Mouse (Mus musculus): Measurements from ENCODE around the gene Aldh2. TPM values are rescaled to one million over a fixed set of nuclear protein-coding genes. Genes with fewer than 3 reads are reported as not detected.
"Not testable (repeated sequence)": the region's sequence is repeated elsewhere in the genome, so short reads cannot be mapped to it uniquely, and the experiment has no call there.

Aldh2 gene
- total RNA-seq (2014; rRNA removed), result 68.1 and 77.2 TPM in 2 replicates
- polyA plus RNA-seq (2015; fragmentation: Nextera tagmentation; extraction: Ambion mirVana), result 89.0 and 115 TPM in 2 replicates

DNA sequence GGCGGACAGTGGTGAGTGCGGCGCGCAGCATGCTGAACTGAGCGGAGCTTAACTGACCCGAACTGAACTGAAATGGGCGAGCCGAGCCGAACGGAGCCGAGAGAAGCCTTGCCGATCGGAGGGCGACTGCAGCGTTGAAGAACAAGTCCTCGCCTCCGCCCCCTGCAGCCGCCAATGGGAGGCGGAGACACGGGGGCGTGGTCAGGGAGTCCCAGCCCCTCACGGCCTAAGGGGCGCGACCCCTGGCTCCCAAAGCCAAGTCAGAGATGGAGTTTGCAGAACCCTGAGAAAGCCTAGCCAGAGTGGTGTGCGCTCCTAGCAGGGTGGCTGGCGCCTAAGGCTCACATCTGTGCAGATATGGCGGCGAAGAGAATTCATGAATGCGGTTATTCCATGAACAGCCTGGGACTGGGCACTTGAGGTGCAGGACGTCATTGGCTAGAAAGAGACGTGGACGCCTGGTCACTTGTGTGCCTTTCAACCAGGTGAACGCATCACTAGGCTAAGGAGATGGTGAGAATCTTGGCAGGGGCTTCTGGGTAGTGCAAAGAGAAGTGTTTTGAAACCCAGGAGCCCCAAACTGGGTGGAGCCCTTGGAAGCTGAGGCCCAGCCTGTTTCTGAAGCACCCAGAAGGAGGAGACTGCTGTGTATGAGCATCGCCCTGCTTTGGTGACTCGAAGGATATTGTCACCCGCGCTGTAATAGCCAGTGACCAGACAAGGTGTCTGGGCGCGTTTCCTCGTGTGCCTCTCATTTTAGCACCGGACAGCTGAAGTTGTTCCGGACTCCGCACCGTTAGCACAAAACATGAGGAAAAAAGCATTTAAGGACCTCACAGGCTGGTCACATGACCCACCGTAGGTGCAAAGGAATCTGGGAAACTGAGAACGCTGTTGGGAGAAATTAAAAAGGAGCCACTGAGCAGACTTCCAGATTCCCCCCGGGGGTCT lies at the start of gene Aldh2:
Aldh2 (minus strand) TSS at position 374 of the 951 bp plus-strand sequence.
- peak within 1 kb of the TSS; percentile 63 for H3K9ac ChIP-seq
- peak; percentile 50 for TF ChIP-seq CTCF (IDR thresholded peaks at IDR 0.05; ENCODE audit: low read depth)
- WGBS, result 2% methylated on average over 47 of the region's 47 CpGs
- ATAC-seq (peak; percentile 90), DNase-seq (peak; percentile 81)
- H3K4me2 ChIP-seq (ENCODE audit: low read depth), result peak within 1 kb of the TSS; percentile 99
- no peaks in the 10 kb centered on the region for H3K9me3 ChIP-seq (ENCODE audit: low read length)
- peak within 1 kb of the TSS; percentile 77 for H3K27ac ChIP-seq (ENCODE audit: low read depth, low read length)
- H3K4me1 ChIP-seq (ENCODE audit: insufficient read depth), result no peaks in the 10 kb centered on the region
- no peaks in the 10 kb centered on the region for H3K36me3 ChIP-seq (ENCODE audit: insufficient read depth)
- peak within 1 kb of the TSS; percentile 57 for H3K4me3 ChIP-seq (ENCODE audit: low read depth, low read length)
- no peaks in the 10 kb centered on the region for H3K27me3 ChIP-seq (ENCODE audit: insufficient read depth, low read length)

DNA sequence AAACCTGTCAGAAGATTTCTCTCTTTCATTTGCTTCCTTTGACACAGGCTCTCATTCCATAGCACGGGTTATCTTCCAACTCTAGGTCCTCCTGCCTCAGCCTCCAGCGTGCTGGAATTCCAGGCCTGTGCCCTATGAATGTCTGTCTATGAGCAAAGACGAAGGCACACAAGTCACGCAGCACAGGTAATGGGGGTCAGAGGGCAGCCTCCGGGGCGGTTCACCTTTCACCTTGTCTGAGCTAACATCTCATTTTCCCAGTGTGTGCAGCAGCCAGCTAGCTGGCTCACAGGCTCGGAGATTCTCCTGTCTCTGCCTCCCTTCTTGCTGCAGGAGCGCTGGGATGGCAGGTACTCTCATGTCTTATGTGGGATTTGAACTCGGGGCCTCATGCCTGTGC lies 46.0 kb upstream of the Aldh2 start:
- no peaks in the 10 kb centered on the region for H3K4me1 ChIP-seq (ENCODE audit: insufficient read depth)
- WGBS, result 93% methylated on average over 9 of the region's 9 CpGs
- H3K9me3 ChIP-seq (ENCODE audit: low read length), result no peaks in the 10 kb centered on the region
- no peak for TF ChIP-seq CTCF (IDR thresholded peaks at IDR 0.05; ENCODE audit: low read depth)
- no peak overlapping the region for H3K4me3 ChIP-seq (ENCODE audit: low read depth, low read length)
- H3K4me2 ChIP-seq (ENCODE audit: low read depth), result no peak overlapping the region
- H3K9ac ChIP-seq, result no peak overlapping the region
- no peaks in the 10 kb centered on the region for H3K36me3 ChIP-seq (ENCODE audit: insufficient read depth)
- H3K27me3 ChIP-seq (ENCODE audit: insufficient read depth, low read length), result no peaks in the 10 kb centered on the region
- H3K27ac ChIP-seq (ENCODE audit: low read depth, low read length), result no peak overlapping the region
- DNase-seq, result no peak
- no peak for ATAC-seq

DNA sequence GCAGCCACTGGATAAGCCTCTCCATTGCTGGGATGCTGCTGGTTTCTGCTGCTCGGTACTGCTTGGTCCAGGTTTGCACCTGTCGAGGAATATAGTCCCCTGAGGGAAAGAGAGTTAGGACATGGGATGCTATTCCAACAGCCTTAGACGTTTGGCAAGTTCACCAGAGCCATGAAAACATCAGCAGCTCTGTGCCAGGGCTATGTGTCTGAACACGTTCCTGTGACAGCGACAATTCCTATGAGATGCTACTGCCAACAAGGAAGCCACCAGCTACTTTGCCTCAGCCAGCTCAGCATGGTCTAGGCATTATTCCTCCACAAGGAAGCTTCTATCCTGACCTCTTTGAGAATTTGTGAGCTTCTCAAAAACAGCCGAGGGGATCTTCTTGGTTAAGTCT lies 43.7 kb upstream of the Aldh2 start:
- H3K9ac ChIP-seq, result no peak overlapping the region
- H3K4me1 ChIP-seq (ENCODE audit: insufficient read depth), result no peaks in the 10 kb centered on the region
- no peaks in the 10 kb centered on the region for H3K9me3 ChIP-seq (ENCODE audit: low read length)
- no peak for TF ChIP-seq CTCF (IDR thresholded peaks at IDR 0.05; ENCODE audit: low read depth)
- DNase-seq (no peak), ATAC-seq (no peak)
- no peak overlapping the region for H3K27ac ChIP-seq (ENCODE audit: low read depth, low read length)
- H3K27me3 ChIP-seq (ENCODE audit: insufficient read depth, low read length), result no peaks in the 10 kb centered on the region
- H3K4me2 ChIP-seq (ENCODE audit: low read depth), result no peak overlapping the region
- WGBS, result 82% methylated on average over 6 of the region's 6 CpGs
- H3K4me3 ChIP-seq (ENCODE audit: low read depth, low read length), result no peak overlapping the region
- H3K36me3 ChIP-seq (ENCODE audit: insufficient read depth), result no peaks in the 10 kb centered on the region

DNA sequence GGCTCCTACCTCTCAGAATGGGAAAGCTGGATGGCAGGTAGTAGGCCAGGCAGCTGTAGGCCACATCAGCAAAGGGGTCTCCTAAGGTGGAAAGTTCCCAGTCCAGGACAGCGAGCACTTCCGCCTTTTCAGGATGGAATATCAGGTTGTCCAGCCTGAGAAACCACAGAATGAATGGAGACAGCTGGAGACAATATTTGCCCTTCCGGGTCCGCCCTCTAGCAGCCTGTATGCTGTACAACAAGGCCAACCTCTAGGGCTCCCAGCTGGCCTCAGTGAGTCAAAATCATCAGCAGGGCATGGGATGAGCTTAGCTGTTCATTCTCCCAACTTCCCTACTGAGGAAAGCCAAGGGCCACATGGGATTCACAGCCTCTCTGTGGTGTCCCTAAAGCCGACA lies 41.0 kb upstream of the Aldh2 start:
- WGBS, result 93% methylated on average over 5 of the region's 5 CpGs
- ATAC-seq, result no peak
- H3K4me1 ChIP-seq (ENCODE audit: insufficient read depth), result no peaks in the 10 kb centered on the region
- H3K4me3 ChIP-seq (ENCODE audit: low read depth, low read length), result no peak overlapping the region
- no peak for DNase-seq
- H3K27me3 ChIP-seq (ENCODE audit: insufficient read depth, low read length), result no peaks in the 10 kb centered on the region
- no peaks in the 10 kb centered on the region for H3K36me3 ChIP-seq (ENCODE audit: insufficient read depth)
- TF ChIP-seq CTCF (IDR thresholded peaks at IDR 0.05; ENCODE audit: low read depth), result no peak
- no peak overlapping the region for H3K9ac ChIP-seq
- no peak overlapping the region for H3K27ac ChIP-seq (ENCODE audit: low read depth, low read length)
- no peaks in the 10 kb centered on the region for H3K9me3 ChIP-seq (ENCODE audit: low read length)
- H3K4me2 ChIP-seq (ENCODE audit: low read depth), result no peak overlapping the region

DNA sequence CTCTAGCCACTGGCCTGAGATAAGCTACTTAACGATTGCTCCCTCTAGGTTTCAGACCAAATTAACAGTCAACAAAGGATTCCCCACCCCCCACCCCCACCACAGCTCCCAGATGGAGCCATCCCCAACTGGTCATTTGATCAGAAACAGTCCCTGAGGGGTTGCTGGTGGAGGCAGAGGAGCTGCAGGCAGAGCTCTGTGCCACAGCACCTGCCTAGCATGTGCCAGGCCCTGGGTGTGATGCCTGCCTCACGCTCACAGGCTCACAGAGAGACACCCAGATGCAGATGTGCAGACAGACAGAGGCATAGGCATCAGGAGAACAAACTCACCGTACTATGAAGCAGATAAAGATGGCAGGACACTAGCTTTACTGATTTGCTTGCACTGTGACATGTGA lies 39.2 kb upstream of the Aldh2 start:
- Histone ChIP-seq H3K4me1 (ENCODE audit: insufficient read depth) (no peaks in the 10 kb centered on the region), H3K4me2 (ENCODE audit: low read depth) (no peak overlapping the region), H3K27me3 (ENCODE audit: insufficient read depth, low read length) (no peaks in the 10 kb centered on the region), H3K36me3 (ENCODE audit: insufficient read depth) (no peaks in the 10 kb centered on the region), H3K9me3 (ENCODE audit: low read length) (no peaks in the 10 kb centered on the region), H3K9ac (no peak overlapping the region), H3K27ac (ENCODE audit: low read depth, low read length) (no peak overlapping the region), H3K4me3 (ENCODE audit: low read depth, low read length) (no peak overlapping the region)
- no peak for TF ChIP-seq CTCF (IDR thresholded peaks at IDR 0.05; ENCODE audit: low read depth)
- WGBS, result 44% methylated on average over 3 of the region's 3 CpGs
- DNase-seq (no peak), ATAC-seq (no peak)

DNA sequence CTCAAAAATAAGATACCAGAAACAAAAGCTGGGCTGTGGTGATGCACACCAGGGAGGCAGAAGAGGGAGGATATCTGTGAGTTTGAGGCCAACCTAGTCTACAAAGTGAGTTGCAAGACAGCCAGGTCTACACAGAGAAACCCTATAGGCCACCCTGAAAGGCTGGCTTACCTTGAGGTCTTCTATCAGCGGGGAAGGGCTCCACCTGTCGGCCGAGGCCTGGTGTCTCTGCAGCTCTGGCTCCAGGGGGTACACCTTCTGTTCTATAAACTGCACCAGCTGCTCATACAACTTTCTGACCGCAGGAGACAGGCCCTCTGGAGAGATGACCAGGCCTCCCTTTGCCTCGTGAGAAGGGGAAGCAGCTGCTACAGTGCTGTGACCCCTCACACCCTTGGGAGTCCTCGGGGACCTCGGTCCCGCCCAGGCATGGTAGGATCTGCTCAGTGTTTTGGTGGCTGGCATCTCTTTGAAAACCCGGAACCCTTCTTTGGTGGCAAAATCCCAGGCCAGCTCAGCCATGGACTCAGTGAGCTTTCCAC lies 37.6 kb upstream of the Aldh2 start:
- H3K27me3 ChIP-seq (ENCODE audit: insufficient read depth, low read length); H3K9ac ChIP-seq; DNase-seq; H3K27ac ChIP-seq (ENCODE audit: low read depth, low read length); H3K9me3 ChIP-seq (ENCODE audit: low read length); H3K4me2 ChIP-seq (ENCODE audit: low read depth); ATAC-seq; H3K4me3 ChIP-seq (ENCODE audit: low read depth, low read length); H3K36me3 ChIP-seq (ENCODE audit: insufficient read depth); H3K4me1 ChIP-seq (ENCODE audit: insufficient read depth): not testable (repeated sequence)
- 79% methylated on average over 9 of the region's 9 CpGs for WGBS

DNA sequence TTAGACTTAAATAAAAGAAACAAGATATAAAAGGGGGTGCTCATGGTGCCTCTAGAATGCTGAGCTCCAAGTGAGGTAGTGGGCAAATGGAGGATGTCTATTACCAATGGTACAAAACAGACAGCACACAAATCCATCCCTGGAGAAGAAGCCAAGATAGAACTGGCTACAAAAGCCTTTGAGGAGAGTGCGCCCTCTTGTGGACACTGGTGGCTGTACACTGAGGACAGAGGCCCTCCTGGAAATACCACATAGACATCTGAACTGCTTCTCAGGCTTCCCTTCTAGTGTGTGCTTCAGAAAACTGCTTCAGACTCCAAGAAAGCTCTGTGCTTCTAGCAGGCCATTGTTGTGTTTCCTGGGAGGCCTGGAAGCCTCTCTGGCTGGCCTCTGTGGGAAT lies 34.2 kb upstream of the Aldh2 start:
- no peak overlapping the region for H3K9ac ChIP-seq
- TF ChIP-seq CTCF (IDR thresholded peaks at IDR 0.05; ENCODE audit: low read depth), result peak; percentile 78
- H3K4me2 ChIP-seq (ENCODE audit: low read depth), result no peak overlapping the region
- no peak overlapping the region for H3K27ac ChIP-seq (ENCODE audit: low read depth, low read length)
- WGBS, result 0% methylated on average over 1 of the region's 1 CpGs
- H3K4me3 ChIP-seq (ENCODE audit: low read depth, low read length), result no peak overlapping the region
- DNase-seq (peak; percentile 59), ATAC-seq (no peak)
- no peaks in the 10 kb centered on the region for H3K27me3 ChIP-seq (ENCODE audit: insufficient read depth, low read length)
- no peaks in the 10 kb centered on the region for H3K9me3 ChIP-seq (ENCODE audit: low read length)
- no peaks in the 10 kb centered on the region for H3K4me1 ChIP-seq (ENCODE audit: insufficient read depth)
- H3K36me3 ChIP-seq (ENCODE audit: insufficient read depth), result no peaks in the 10 kb centered on the region

Data from forebrain, postnatal 0 days (tissue).